In genomic region chr10:31742443-31743057, GRCm38 (mm10) we compare ENCODE assay signal across 8 mouse cellular contexts.
A peak's percentile ranks its signal among the peaks of the same experiment; 100 is the strongest.
DNase-seq lines count a peak whose midpoint lies in the region; ATAC-seq and TF ChIP-seq lines count a peak whose summit lies in the region.

No protein-coding gene starts in this region.

- no peaks in the 10 kb centered on the region for H3K9me3 ChIP-seq in forebrain, embryonic 13.5 days (replicated peaks)
- H3K9me3 ChIP-seq in hindbrain, postnatal 0 days (ENCODE audit: low read length): no peaks in the 10 kb centered on the region

- TF ChIP-seq CTCF in hindbrain, postnatal 0 days (IDR thresholded peaks at IDR 0.05; ENCODE audit: low read depth): peak; percentile 97

- no peak overlapping the region for H3K9ac ChIP-seq in forebrain, embryonic 13.5 days
- no peak overlapping the region for H3K9ac ChIP-seq in hindbrain, postnatal 0 days (replicated peaks; ENCODE audit: low read length)

- H3K27ac ChIP-seq in forebrain, embryonic 13.5 days: no peak overlapping the region
- H3K27ac ChIP-seq in hindbrain, postnatal 0 days: no peak overlapping the region

- ATAC-seq in cerebellum, adult (ENCODE audit: insufficient number of reproducible peaks, low FRiP score, low TSS enrichment): peak; percentile 90
- peak; percentile 93 for ATAC-seq in forebrain, embryonic 13.5 days
- peak; percentile 91 for ATAC-seq in hindbrain, postnatal 0 days

- peak; percentile 48 for DNase-seq in WW6 (ENCODE audit: low read depth, low spot score)
- peak; percentile 86 for DNase-seq in hindbrain, postnatal 0 days (ENCODE audit: low spot score)
- DNase-seq in layer of hippocampus, postnatal 36 days: peak; percentile 35 to 54
- peak; percentile 54 for DNase-seq in lung, postnatal 36 days
- peak; percentile 62 for DNase-seq in right cerebral cortex, postnatal 25 days
- DNase-seq in thymus, postnatal 0 days (ENCODE audit: low spot score): no peak

- no peak overlapping the region for H3K4me2 ChIP-seq in forebrain, embryonic 13.5 days
- no peak overlapping the region for H3K4me2 ChIP-seq in hindbrain, postnatal 0 days (ENCODE audit: low read depth, low read length)

- no peaks in the 10 kb centered on the region for H3K27me3 ChIP-seq in forebrain, embryonic 13.5 days
- no peaks in the 10 kb centered on the region for H3K27me3 ChIP-seq in hindbrain, postnatal 0 days (ENCODE audit: insufficient read depth, low read length)

- WGBS in forebrain, embryonic 13.5 days: 24% methylated on average over 5 of the region's 5 CpGs
- 20% methylated on average over 5 of the region's 5 CpGs for WGBS in hindbrain, postnatal 0 days

- H3K4me3 ChIP-seq in forebrain, embryonic 13.5 days: no peak overlapping the region
- H3K4me3 ChIP-seq in hindbrain, postnatal 0 days (ENCODE audit: low read length): no peak overlapping the region

- no peaks in the 10 kb centered on the region for H3K4me1 ChIP-seq in forebrain, embryonic 13.5 days
- H3K4me1 ChIP-seq in hindbrain, postnatal 0 days (ENCODE audit: insufficient read depth, low read length): no peaks in the 10 kb centered on the region

- no peaks in the 10 kb centered on the region for H3K36me3 ChIP-seq in forebrain, embryonic 13.5 days (ENCODE audit: poor library complexity, severe bottlenecking)
- no peaks in the 10 kb centered on the region for H3K36me3 ChIP-seq in hindbrain, postnatal 0 days (ENCODE audit: insufficient read depth, low read length)
